Mouse (Mus musculus) gastrocnemius, adult 18-20 months (tissue): ENCODE results near the gene Ppp1r18. TPM values are rescaled to one million over a fixed set of nuclear protein-coding genes. Genes with fewer than 3 reads are reported as not detected.

Experiments used
- microRNA-seq: library from miRNA; unstranded; fragments of <30 nt; microRNA quantifications from one replicate; pipeline ENCODE4 v1.2.0, GENCODE M21; 2021
- total RNA-seq, 2 experiments: library from RNA; stranded (reverse); gene quantifications; 2 replicates each; pipeline ENCODE4 v1.2.3; 2021

Ppp1r18 gene
- total RNA-seq, 2 experiments from 2014 or later, result 4.1 to 5.8 TPM

Small RNA genes lying within 50 kb of the gene (microRNA-seq; reads per million reads assigned to microRNA genes)
- gene Gm28033, result not detected
- gene Mir1894, result not detected

Other genes starting within 250 kb of the Ppp1r18 start
- not detected for gene Gm9573, start 239.0 kb upstream of the Ppp1r18 start, total RNA-seq
- not detected for gene Mucl3, start 221.9 kb upstream of the Ppp1r18 start, total RNA-seq
- gene Vars2, start 198.0 kb upstream of the Ppp1r18 start, total RNA-seq, result 10 to 100 TPM in 1 of 2 experiments, 1 to 10 TPM in 1; 9.8 to 13.7 TPM
- gene Gtf2h4, start 191.9 kb upstream of the Ppp1r18 start, total RNA-seq, result 10 to 100 TPM; 17.7 to 18.9 TPM
- gene Ddr1, start 161.0 kb upstream of the Ppp1r18 start, total RNA-seq, result 10 to 100 TPM; 12.4 to 17.1 TPM
- gene Ier3, start 43.9 kb upstream of the Ppp1r18 start, total RNA-seq, result 1 to 10 TPM; 7.1 to 8.0 TPM
- gene Flot1, start 42.4 kb upstream of the Ppp1r18 start, total RNA-seq, result 10 to 100 TPM; 58.1 to 61.3 TPM
- gene Tubb5, start 27.3 kb upstream of the Ppp1r18 start, total RNA-seq, result 10 to 100 TPM; 25.7 to 34.7 TPM
- 1 to 10 TPM; 4.2 to 6.7 TPM for gene Mdc1, start 24.1 kb upstream of the Ppp1r18 start, total RNA-seq
- gene Nrm, start 4.3 kb upstream of the Ppp1r18 start, total RNA-seq, result 1 to 10 TPM in 1 of 2 experiments, under 1 TPM in 1; 0.68 to 1.5 TPM
- 10 to 100 TPM; 11.7 to 14.1 TPM for gene Dhx16, start 14.2 kb downstream of the Ppp1r18 start, total RNA-seq
- gene 2310061I04Rik, start 31.8 kb downstream of the Ppp1r18 start, total RNA-seq, result 10 to 100 TPM; 78.6 to 79.3 TPM
- 1 to 10 TPM; 3.9 to 4.8 TPM for gene Atat1, start 44.5 kb downstream of the Ppp1r18 start, total RNA-seq
- gene Mrps18b, start 50.8 kb downstream of the Ppp1r18 start, total RNA-seq, result 10 to 100 TPM; 61.6 to 62.4 TPM
- gene Ppp1r10, start 50.8 kb downstream of the Ppp1r18 start, total RNA-seq, result 10 to 100 TPM; 23.2 to 43.9 TPM
- 10 to 100 TPM; 73.4 to 74.3 TPM for gene Abcf1, start 104.2 kb downstream of the Ppp1r18 start, total RNA-seq
- 10 to 100 TPM; 20.2 to 26.0 TPM for gene Gnl1, start 114.3 kb downstream of the Ppp1r18 start, total RNA-seq
- gene Prr3, start 114.6 kb downstream of the Ppp1r18 start, total RNA-seq, result 1 to 10 TPM; 2.1 to 3.2 TPM
- 1 to 10 TPM in 1 of 2 experiments, under 1 TPM in 1; 0.98 to 1.5 TPM for gene H2-T24, start 155.0 kb downstream of the Ppp1r18 start, total RNA-seq
- 1 to 10 TPM; 7.0 to 9.4 TPM for gene H2-T23, start 167.3 kb downstream of the Ppp1r18 start, total RNA-seq
- gene H2-T22, start 177.2 kb downstream of the Ppp1r18 start, total RNA-seq, result 10 to 100 TPM in 1 of 2 experiments, 1 to 10 TPM in 1; 7.9 to 15.7 TPM
- not detected for gene Gm6034, start 177.4 kb downstream of the Ppp1r18 start, total RNA-seq
- gene Gm11127, start 192.8 kb downstream of the Ppp1r18 start, total RNA-seq, result 1 to 10 TPM; 1.4 to 3.2 TPM